Mouse (Mus musculus): ENCODE measurements around the gene Igsf9. TPM values are rescaled to one million over a fixed set of nuclear protein-coding genes. Genes with fewer than 3 reads are reported as not detected.

The Igsf9 gene
- total and polyA plus RNA-seq, 3 experiments, result 0.12 to 0.38 TPM; not detected in 1

Other genes starting within 250 kb of the Igsf9 start
- gene Atp1a4, start 223.4 kb upstream of the Igsf9 start, total RNA-seq (2012; rRNA removed), result not detected in 2 replicates
- not detected for gene Atp1a4, start 223.4 kb upstream of the Igsf9 start, polyA plus RNA-seq (2012; ENCODE audit: insufficient read depth in 1 of 2, insufficient read length in 2 of 2, low read depth in 1 of 2, low replicate concordance in 2 of 2, missing spikeins in 1 of 2)
- 65.2 and 88.0 TPM in 2 replicates for gene Igsf8, start 220.1 kb upstream of the Igsf9 start, total RNA-seq (2012; rRNA removed)
- gene Igsf8, start 220.1 kb upstream of the Igsf9 start, polyA plus RNA-seq (2012; ENCODE audit: insufficient read depth in 1 of 2, insufficient read length in 2 of 2, low read depth in 1 of 2, low replicate concordance in 2 of 2, missing spikeins in 1 of 2), result 10 to 100 TPM in 1 of 2 experiments, not detected in 1; 97.2 TPM
- 0.10 TPM in 1 of 2 replicates, not detected in the other for gene Atp1a2, start 183.7 kb upstream of the Igsf9 start, total RNA-seq (2012; rRNA removed)
- under 1 TPM in 1 of 2 experiments, not detected in 1; 0.04 TPM for gene Atp1a2, start 183.7 kb upstream of the Igsf9 start, polyA plus RNA-seq (2012; ENCODE audit: insufficient read depth in 1 of 2, insufficient read length in 2 of 2, low read depth in 1 of 2, low replicate concordance in 2 of 2, missing spikeins in 1 of 2)
- gene Kcnj9, start 152.5 kb upstream of the Igsf9 start, total RNA-seq (2012; rRNA removed), result not detected in 2 replicates
- under 1 TPM in 1 of 2 experiments, not detected in 1; 0.08 TPM for gene Kcnj9, start 152.5 kb upstream of the Igsf9 start, polyA plus RNA-seq (2012; ENCODE audit: insufficient read depth in 1 of 2, insufficient read length in 2 of 2, low read depth in 1 of 2, low replicate concordance in 2 of 2, missing spikeins in 1 of 2)
- gene Kcnj10, start 140.6 kb upstream of the Igsf9 start, total RNA-seq (2012; rRNA removed), result 0.03 and 0.04 TPM in 2 replicates
- under 1 TPM in 1 of 2 experiments, not detected in 1; 0.72 TPM for gene Kcnj10, start 140.6 kb upstream of the Igsf9 start, polyA plus RNA-seq (2012; ENCODE audit: insufficient read depth in 1 of 2, insufficient read length in 2 of 2, low read depth in 1 of 2, low replicate concordance in 2 of 2, missing spikeins in 1 of 2)
- gene Pigm, start 105.2 kb upstream of the Igsf9 start, total RNA-seq (2012; rRNA removed), result 8.3 and 8.6 TPM in 2 replicates
- gene Pigm, start 105.2 kb upstream of the Igsf9 start, polyA plus RNA-seq (2012; ENCODE audit: insufficient read depth in 1 of 2, insufficient read length in 2 of 2, low read depth in 1 of 2, low replicate concordance in 2 of 2, missing spikeins in 1 of 2), result 10 to 100 TPM in 1 of 2 experiments, not detected in 1; 11.3 TPM
- 0.23 TPM in 1 of 2 replicates, not detected in the other for gene Slamf9, start 6.4 kb upstream of the Igsf9 start, total RNA-seq (2012; rRNA removed)
- gene Slamf9, start 6.4 kb upstream of the Igsf9 start, polyA plus RNA-seq (2012; ENCODE audit: insufficient read depth in 1 of 2, insufficient read length in 2 of 2, low read depth in 1 of 2, low replicate concordance in 2 of 2, missing spikeins in 1 of 2), result under 1 TPM in 1 of 2 experiments, not detected in 1; 0.38 TPM
- gene Tagln2, start 18.3 kb downstream of the Igsf9 start, total RNA-seq (2012; rRNA removed), result 100 and 150 TPM in 2 replicates
- gene Tagln2, start 18.3 kb downstream of the Igsf9 start, polyA plus RNA-seq (2012; ENCODE audit: insufficient read depth in 1 of 2, insufficient read length in 2 of 2, low read depth in 1 of 2, low replicate concordance in 2 of 2, missing spikeins in 1 of 2), result 100 to 1,000 TPM; 332 to 581 TPM
- 0.29 TPM in 1 of 2 replicates, not detected in the other for gene Cfap45, start 39.0 kb downstream of the Igsf9 start, total RNA-seq (2012; rRNA removed)
- under 1 TPM in 1 of 2 experiments, not detected in 1; 0.40 TPM for gene Cfap45, start 39.0 kb downstream of the Igsf9 start, polyA plus RNA-seq (2012; ENCODE audit: insufficient read depth in 1 of 2, insufficient read length in 2 of 2, low read depth in 1 of 2, low replicate concordance in 2 of 2, missing spikeins in 1 of 2)
- gene Vsig8, start 74.2 kb downstream of the Igsf9 start, total RNA-seq (2012; rRNA removed), result not detected in 2 replicates
- gene Vsig8, start 74.2 kb downstream of the Igsf9 start, polyA plus RNA-seq (2012; ENCODE audit: insufficient read depth in 1 of 2, insufficient read length in 2 of 2, low read depth in 1 of 2, low replicate concordance in 2 of 2, missing spikeins in 1 of 2), result not detected
- not detected in 2 replicates for gene Slamf8, start 108.8 kb downstream of the Igsf9 start, total RNA-seq (2012; rRNA removed)
- not detected for gene Slamf8, start 108.8 kb downstream of the Igsf9 start, polyA plus RNA-seq (2012; ENCODE audit: insufficient read depth in 1 of 2, insufficient read length in 2 of 2, low read depth in 1 of 2, low replicate concordance in 2 of 2, missing spikeins in 1 of 2)
- not detected in 2 replicates for gene Fcrl6, start 120.8 kb downstream of the Igsf9 start, total RNA-seq (2012; rRNA removed)
- not detected for gene Fcrl6, start 120.8 kb downstream of the Igsf9 start, polyA plus RNA-seq (2012; ENCODE audit: insufficient read depth in 1 of 2, insufficient read length in 2 of 2, low read depth in 1 of 2, low replicate concordance in 2 of 2, missing spikeins in 1 of 2)
- 0.54 and 0.65 TPM in 2 replicates for gene Dusp23, start 151.2 kb downstream of the Igsf9 start, total RNA-seq (2012; rRNA removed)
- gene Dusp23, start 151.2 kb downstream of the Igsf9 start, polyA plus RNA-seq (2012; ENCODE audit: insufficient read depth in 1 of 2, insufficient read length in 2 of 2, low read depth in 1 of 2, low replicate concordance in 2 of 2, missing spikeins in 1 of 2), result 1 to 10 TPM in 1 of 2 experiments, not detected in 1; 2.5 TPM
- not detected in 2 replicates for gene Crp, start 216.3 kb downstream of the Igsf9 start, total RNA-seq (2012; rRNA removed)
- gene Crp, start 216.3 kb downstream of the Igsf9 start, polyA plus RNA-seq (2012; ENCODE audit: insufficient read depth in 1 of 2, insufficient read length in 2 of 2, low read depth in 1 of 2, low replicate concordance in 2 of 2, missing spikeins in 1 of 2), result not detected